Mouse (Mus musculus): ENCODE results near the gene Mapkapk2.

GRCm38 (mm10) chr1:131110525-131111106, 13.0 kb upstream of the Mapkapk2 start:
- no peak for TF ChIP-seq GATA1 (IDR thresholded peaks at IDR 0.05; ENCODE audit: low read length)
- TF ChIP-seq TAL1 (IDR thresholded peaks at IDR 0.05; ENCODE audit: low read length), result no peak
